Mouse (Mus musculus) kidney, embryonic 15.5 days (tissue): ENCODE measurements around the gene Capza1. TPM values are rescaled to one million over a fixed set of nuclear protein-coding genes. Genes with fewer than 3 reads are reported as not detected.
"Not testable (repeated sequence)": the region's sequence is repeated elsewhere in the genome, so short reads cannot be mapped to it uniquely, and the experiment has no call there.

Experiments used
- ATAC-seq: fragments of 200-750 bp; cut with Nextera tagmentation; replicated peaks from 2 replicates; pipeline ENCODE4 v1.8.0; 2017; ENCODE audit warnings: moderate TSS enrichment; ENCODE audit not compliant: low FRiP score
- H3K27ac ChIP-seq: fragments of 300-500 bp; sonication (generic); 2 replicates; pipeline ENCODE4 v1.5.1; 2015; ENCODE audit warnings: mild to moderate bottlenecking, inconsistent platforms
- H3K27me3 ChIP-seq: fragments of 300-500 bp; sonication (generic); 2 replicates; pipeline ENCODE4 v1.6.1; 2015; ENCODE audit warnings: inconsistent platforms
- H3K36me3 ChIP-seq: fragments of 300-500 bp; sonication (generic); 2 replicates; pipeline ENCODE4 v1.6.1; 2015; ENCODE audit warnings: inconsistent platforms
- H3K4me1 ChIP-seq: fragments of 300-500 bp; sonication (generic); 2 replicates; pipeline ENCODE4 v1.6.1; 2015; ENCODE audit warnings: inconsistent platforms
- H3K4me2 ChIP-seq: fragments of 300-500 bp; sonication (generic); 2 replicates; pipeline ENCODE4 v1.6.1; 2015; ENCODE audit warnings: moderate library complexity, mild to moderate bottlenecking, inconsistent platforms
- H3K4me3 ChIP-seq: fragments of 300-500 bp; sonication (generic); replicated peaks from 2 replicates; pipeline ENCODE4 v1.5.1; 2015; ENCODE audit warnings: mild to moderate bottlenecking, inconsistent platforms
- H3K9ac ChIP-seq: fragments of 300-500 bp; sonication (generic); 2 replicates; pipeline ENCODE4 v1.6.1; 2015; ENCODE audit warnings: mild to moderate bottlenecking, inconsistent platforms
- H3K9me3 ChIP-seq: fragments of 300-500 bp; sonication (generic); replicated peaks from 2 replicates; pipeline ENCODE4 v1.6.1; 2016; ENCODE audit warnings: inconsistent platforms
- WGBS: fragments of 180-500 bp; shearing (Covaris S2); methylation state at CpG from one replicate; pipeline ENCODE4 v1.1.7; 2015; ENCODE audit warnings: mixed read lengths; 5-methylcytosine and 5-hydroxymethylcytosine counted together
- polyA plus RNA-seq: library from polyadenylated mRNA; unstranded; fragments of >200 nt; fragmentation: Nextera tagmentation; extraction: Ambion mirVana; gene quantifications from 2 replicates; pipeline ENCODE4 v1.2.1, GENCODE M21; 2015

Gene Capza1
- polyA plus RNA-seq, 1 experiment from 2014 or later: 180 TPM

GRCm38 (mm10) chr3:104815346-104815745 is 49.0 kb downstream of the Capza1 start:
- Histone ChIP-seq H3K27ac (no peak overlapping the region), H3K9ac (no peak overlapping the region), H3K9me3 (no peaks in the 10 kb centered on the region), H3K4me1 (peaks cover 30% of the 10 kb centered on the region), H3K4me2 (no peak overlapping the region), H3K4me3 (no peak overlapping the region), H3K27me3 (no peaks in the 10 kb centered on the region), H3K36me3 (peaks cover 9% of the 10 kb centered on the region; the same call in 1 of the 2 replicates)
- 90% methylated on average over 2 of the region's 2 CpGs for WGBS
- ATAC-seq: no peak

GRCm38 (mm10) chr3:104814746-104815145 is 49.6 kb downstream of the Capza1 start:
- peaks cover 8% of the 10 kb centered on the region; the same call in 1 of the 2 replicates for H3K36me3 ChIP-seq
- no peak for ATAC-seq
- 97% methylated on average over 1 of the region's 1 CpGs for WGBS
- H3K4me2 ChIP-seq: no peak overlapping the region
- H3K4me1 ChIP-seq: peaks cover 30% of the 10 kb centered on the region
- H3K27me3 ChIP-seq: no peaks in the 10 kb centered on the region
- no peak overlapping the region for H3K4me3 ChIP-seq
- H3K9ac ChIP-seq: no peak overlapping the region
- no peak overlapping the region for H3K27ac ChIP-seq
- no peaks in the 10 kb centered on the region for H3K9me3 ChIP-seq

GRCm38 (mm10) chr3:104813227-104813626 is 51.1 kb downstream of the Capza1 start:
- not testable (repeated sequence) for H3K27ac ChIP-seq, H3K4me3 ChIP-seq, H3K9me3 ChIP-seq, ATAC-seq, H3K9ac ChIP-seq, H3K27me3 ChIP-seq, H3K36me3 ChIP-seq, H3K4me2 ChIP-seq
- H3K4me1 ChIP-seq: peaks cover 20% of the 10 kb centered on the region
- 87% methylated on average over 7 of the region's 7 CpGs for WGBS

GRCm38 (mm10) chr3:104812254-104812653 is 52.1 kb downstream of the Capza1 start:
- Histone ChIP-seq H3K9me3 (no peaks in the 10 kb centered on the region), H3K4me1 (peaks cover 20% of the 10 kb centered on the region), H3K4me3 (no peak overlapping the region), H3K27ac (no peak overlapping the region), H3K36me3 (peaks cover 8% of the 10 kb centered on the region; the same call in 1 of the 2 replicates), H3K9ac (no peak overlapping the region), H3K4me2 (no peak overlapping the region), H3K27me3 (no peaks in the 10 kb centered on the region)
- no peak for ATAC-seq
- WGBS: 91% methylated on average over 4 of the region's 4 CpGs

GRCm38 (mm10) chr3:104811752-104812151 is 52.6 kb downstream of the Capza1 start:
- H3K9ac ChIP-seq: no peak overlapping the region
- H3K27me3 ChIP-seq: no peaks in the 10 kb centered on the region
- no peak overlapping the region for H3K4me2 ChIP-seq
- H3K27ac ChIP-seq: no peak overlapping the region
- 29% methylated on average over 3 of the region's 3 CpGs for WGBS
- ATAC-seq: no peak
- H3K36me3 ChIP-seq: peaks cover 8% of the 10 kb centered on the region; the same call in 1 of the 2 replicates
- H3K4me1 ChIP-seq: peaks cover 15% of the 10 kb centered on the region
- no peaks in the 10 kb centered on the region for H3K9me3 ChIP-seq
- no peak overlapping the region for H3K4me3 ChIP-seq

- peaks cover 4% of the 10 kb centered on the region; the same call in 1 of the 2 replicates for H3K4me1 ChIP-seq
- H3K27ac ChIP-seq: no peak overlapping the region
- no peak overlapping the region for H3K4me3 ChIP-seq
- no peaks in the 10 kb centered on the region for H3K27me3 ChIP-seq
- ATAC-seq: no peak
- no peak overlapping the region for H3K9ac ChIP-seq
- H3K4me2 ChIP-seq: no peak overlapping the region
- H3K36me3 ChIP-seq: peaks cover 43% of the 10 kb centered on the region
- no peaks in the 10 kb centered on the region for H3K9me3 ChIP-seq
- 73% methylated on average over 9 of the region's 9 CpGs for WGBS
These were observed 58.8 kb downstream of the Capza1 start for GRCm38 (mm10) chr3:104805539-104805938.

GRCm38 (mm10) chr3:104804312-104804711 is 60.0 kb downstream of the Capza1 start:
- no peak overlapping the region for H3K4me3 ChIP-seq
- no peak overlapping the region for H3K4me2 ChIP-seq
- H3K27me3 ChIP-seq: no peaks in the 10 kb centered on the region
- no peak overlapping the region for H3K9ac ChIP-seq
- H3K27ac ChIP-seq: no peak overlapping the region
- WGBS: 92% methylated on average over 10 of the region's 10 CpGs
- no peaks in the 10 kb centered on the region for H3K9me3 ChIP-seq
- peaks cover 56% of the 10 kb centered on the region for H3K36me3 ChIP-seq
- no peak; the same call in 1 of the 2 replicates for ATAC-seq
- H3K4me1 ChIP-seq: peaks cover 4% of the 10 kb centered on the region; the same call in 1 of the 2 replicates

- H3K4me1 ChIP-seq: peaks cover 8% of the 10 kb centered on the region; the same call in 1 of the 2 replicates
- H3K27me3 ChIP-seq: no peaks in the 10 kb centered on the region
- no peak for ATAC-seq
- H3K9ac ChIP-seq: no peak overlapping the region
- H3K9me3 ChIP-seq: no peaks in the 10 kb centered on the region
- WGBS: 88% methylated on average over 6 of the region's 6 CpGs
- no peak overlapping the region for H3K4me2 ChIP-seq
- H3K4me3 ChIP-seq: no peak overlapping the region
- H3K27ac ChIP-seq: no peak overlapping the region
- H3K36me3 ChIP-seq: peaks cover 77% of the 10 kb centered on the region
These were observed 62.8 kb downstream of the Capza1 start for GRCm38 (mm10) chr3:104801481-104801880.

- no peak for ATAC-seq
- Histone ChIP-seq H3K4me1 (peaks cover 13% of the 10 kb centered on the region), H3K27ac (no peak overlapping the region), H3K27me3 (no peaks in the 10 kb centered on the region), H3K36me3 (peaks cover 82% of the 10 kb centered on the region), H3K4me2 (no peak overlapping the region), H3K4me3 (no peak overlapping the region), H3K9me3 (no peaks in the 10 kb centered on the region), H3K9ac (no peak overlapping the region)
- 92% methylated on average over 11 of the region's 11 CpGs for WGBS
These were observed 63.6 kb downstream of the Capza1 start for GRCm38 (mm10) chr3:104800681-104801080.

GRCm38 (mm10) chr3:104796430-104797082 is 67.7 kb downstream of the Capza1 start:
- no peaks in the 10 kb centered on the region for H3K27me3 ChIP-seq
- H3K4me3 ChIP-seq: no peak overlapping the region
- H3K27ac ChIP-seq: peak overlapping the region; percentile 91; the same call in 1 of the 2 replicates
- H3K36me3 ChIP-seq: peaks cover 81% of the 10 kb centered on the region
- peaks cover 52% of the 10 kb centered on the region for H3K4me1 ChIP-seq
- WGBS: 75% methylated on average over 15 of the region's 15 CpGs
- no peak overlapping the region for H3K9ac ChIP-seq
- ATAC-seq: no peak
- H3K4me2 ChIP-seq: no peak overlapping the region
- H3K9me3 ChIP-seq: no peaks in the 10 kb centered on the region

- no peak for ATAC-seq
- Histone ChIP-seq H3K36me3 (peaks cover 79% of the 10 kb centered on the region), H3K4me2 (no peak overlapping the region), H3K9me3 (no peaks in the 10 kb centered on the region), H3K27me3 (no peaks in the 10 kb centered on the region), H3K4me1 (peaks cover 60% of the 10 kb centered on the region), H3K27ac (peak overlapping the region; percentile 91), H3K4me3 (no peak overlapping the region), H3K9ac (no peak overlapping the region)
- WGBS: 57% methylated on average over 15 of the region's 15 CpGs
These were observed 68.5 kb downstream of the Capza1 start for GRCm38 (mm10) chr3:104795661-104796340.

GRCm38 (mm10) chr3:104794953-104795470 is 69.3 kb downstream of the Capza1 start:
- no peak overlapping the region for H3K9ac ChIP-seq

More at GRCm38 (mm10) chr3:104794953-104795470, 69.3 kb downstream of the Capza1 start:
- peaks cover 68% of the 10 kb centered on the region for H3K4me1 ChIP-seq
- H3K4me3 ChIP-seq: no peak overlapping the region
- no peaks in the 10 kb centered on the region for H3K9me3 ChIP-seq
- H3K4me2 ChIP-seq: no peak overlapping the region
- ATAC-seq: no peak
- H3K27me3 ChIP-seq: no peaks in the 10 kb centered on the region
- H3K27ac ChIP-seq: peak overlapping the region; percentile 91
- H3K36me3 ChIP-seq: peaks cover 71% of the 10 kb centered on the region
- WGBS: 44% methylated on average over 12 of the region's 12 CpGs
